Mouse (Mus musculus): ENCODE results near the gene Atp6v0b. TPM values are rescaled to one million over a fixed set of nuclear protein-coding genes. Genes with fewer than 3 reads are reported as not detected.

The Atp6v0b gene
- polyA plus RNA-seq, 1 experiment, result 470 TPM

DNA sequence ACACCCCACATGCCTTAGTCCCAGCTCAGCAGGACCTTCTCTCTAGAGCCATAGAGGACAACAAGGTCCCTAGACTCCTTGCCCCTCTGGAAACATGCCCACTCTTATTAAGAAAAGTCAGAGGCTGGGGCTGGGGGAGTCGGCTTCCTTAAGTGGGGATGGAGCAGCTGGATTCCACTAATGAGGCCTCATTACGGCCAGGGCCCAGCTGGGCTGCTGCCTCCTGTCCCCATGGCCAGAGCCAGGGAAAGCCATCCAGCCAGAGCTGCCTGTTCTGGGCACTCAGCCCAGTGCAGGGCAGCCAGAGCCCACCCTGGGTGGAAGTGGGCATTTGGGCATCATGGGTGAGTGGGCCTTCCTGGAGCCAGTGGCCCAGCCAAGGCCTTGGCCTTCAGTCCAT, 40.1 kb downstream of the Atp6v0b start:
- Histone ChIP-seq H3K4me2 (ENCODE audit: low read depth) (no peak overlapping the region), H3ac (ENCODE audit: control insufficient read depth, insufficient read length) (no peak overlapping the region), H3K4me3 (no peak overlapping the region), H3K36me3 (ENCODE audit: control insufficient read depth, insufficient read depth) (peaks cover 33% of the 10 kb centered on the region), H3K79me2 (ENCODE audit: control insufficient read depth, insufficient read depth) (no peaks in the 10 kb centered on the region), H3K27me3 (ENCODE audit: control insufficient read depth, insufficient read depth, insufficient read length) (no peaks in the 10 kb centered on the region)
- TF ChIP-seq TCF12 (IDR thresholded peaks at IDR 0.05; ENCODE audit: insufficient read depth, poor library complexity, severe bottlenecking) (no peak), MAX (IDR thresholded peaks at IDR 0.05; ENCODE audit: low read depth) (no peak), REST (IDR thresholded peaks at IDR 0.05; ENCODE audit: insufficient read depth, insufficient read length) (no peak)

DNA sequence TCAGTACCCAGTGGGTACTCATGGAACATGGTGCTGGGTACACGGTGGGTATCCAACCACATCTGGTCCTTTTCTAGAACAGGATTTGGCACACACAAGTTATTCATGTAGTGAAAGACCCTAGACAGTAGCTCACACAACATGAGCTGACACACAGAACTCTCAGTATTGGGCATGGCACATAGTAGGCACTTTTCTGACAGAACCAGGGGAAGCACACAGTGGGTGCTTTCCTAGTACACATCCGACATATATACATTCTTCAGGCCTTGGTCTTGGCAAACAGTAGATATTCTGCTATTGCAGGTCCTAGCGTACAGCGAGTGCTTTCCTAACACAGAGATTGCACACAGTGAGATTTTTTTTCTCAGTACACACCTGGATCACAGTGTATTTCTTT, 40.9 kb downstream of the Atp6v0b start:
- Histone ChIP-seq H3K36me3 (ENCODE audit: control insufficient read depth, insufficient read depth) (peaks cover 33% of the 10 kb centered on the region), H3K4me2 (ENCODE audit: low read depth) (no peak overlapping the region), H3K79me2 (ENCODE audit: control insufficient read depth, insufficient read depth) (no peaks in the 10 kb centered on the region), H3K4me3 (no peak overlapping the region), H3ac (ENCODE audit: control insufficient read depth, insufficient read length) (no peak overlapping the region), H3K27me3 (ENCODE audit: control insufficient read depth, insufficient read depth, insufficient read length) (no peaks in the 10 kb centered on the region)
- TF ChIP-seq REST (IDR thresholded peaks at IDR 0.05; ENCODE audit: insufficient read depth, insufficient read length), result no peak
- no peak for TF ChIP-seq USF1 (IDR thresholded peaks at IDR 0.05; ENCODE audit: low read depth)
- no peak for TF ChIP-seq POLR2A (IDR thresholded peaks at IDR 0.05; ENCODE audit: insufficient read length, low read depth)
- TF ChIP-seq CEBPB (IDR thresholded peaks at IDR 0.05; ENCODE audit: insufficient read depth, poor library complexity, severe bottlenecking), result no peak
- TF ChIP-seq MAX (IDR thresholded peaks at IDR 0.05; ENCODE audit: low read depth), result no peak
- no peak for TF ChIP-seq POLR2AphosphoS2 (IDR thresholded peaks at IDR 0.05; ENCODE audit: insufficient read length, low read depth)
- TF ChIP-seq MYOD1 (IDR thresholded peaks at IDR 0.05; ENCODE audit: control insufficient read depth in 1 of 3, insufficient read length in 2 of 3, low read depth in 2 of 3), result no peak
- TF ChIP-seq SRF (IDR thresholded peaks at IDR 0.05; ENCODE audit: control insufficient read depth, insufficient read length, low read depth), result no peak
- TF ChIP-seq TCF12 (IDR thresholded peaks at IDR 0.05; ENCODE audit: insufficient read depth, poor library complexity, severe bottlenecking), result no peak
- no peak for TF ChIP-seq E2F4 (IDR thresholded peaks at IDR 0.05; ENCODE audit: insufficient read depth)
- no peak for TF ChIP-seq MYOG (IDR thresholded peaks at IDR 0.05; ENCODE audit: control insufficient read depth in 1 of 3, insufficient read depth in 1 of 3, insufficient read length in 2 of 3, low read depth in 2 of 3)
- no peak for TF ChIP-seq TCF3 (IDR thresholded peaks at IDR 0.05; ENCODE audit: insufficient read length, low read depth)

DNA sequence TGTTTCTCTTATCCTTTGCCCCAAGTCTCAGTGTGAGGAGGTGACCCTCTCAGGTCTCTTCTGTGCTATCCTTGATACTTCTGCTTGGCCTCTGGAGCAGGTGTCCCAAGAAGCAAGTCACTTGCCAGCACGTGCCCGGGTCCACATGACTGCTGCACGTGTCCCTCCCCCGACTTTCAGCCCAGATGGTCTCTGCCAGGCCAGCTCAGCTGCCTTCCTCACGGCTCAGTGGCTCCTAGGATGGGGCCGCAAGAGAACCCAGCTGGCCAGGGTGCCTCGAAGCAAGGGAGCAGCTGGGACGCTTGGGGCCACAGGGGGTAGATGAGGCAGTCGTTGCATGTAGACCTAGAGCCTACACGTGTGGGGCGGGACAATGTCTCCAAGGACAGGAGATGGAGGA, 41.8 kb downstream of the Atp6v0b start:
- Histone ChIP-seq H3K27me3 (ENCODE audit: control insufficient read depth, insufficient read depth, insufficient read length) (no peaks in the 10 kb centered on the region), H3K4me3 (no peak overlapping the region), H3K79me2 (ENCODE audit: control insufficient read depth, insufficient read depth) (no peaks in the 10 kb centered on the region), H3K36me3 (ENCODE audit: control insufficient read depth, insufficient read depth) (peaks cover 33% of the 10 kb centered on the region), H3K4me2 (ENCODE audit: low read depth) (no peak overlapping the region), H3ac (ENCODE audit: control insufficient read depth, insufficient read length) (no peak overlapping the region)
- TF ChIP-seq CEBPB (IDR thresholded peaks at IDR 0.05; ENCODE audit: insufficient read depth, poor library complexity, severe bottlenecking), result no peak
- peak in 1 of 3 experiments; percentile 3 for TF ChIP-seq MYOD1 (IDR thresholded peaks at IDR 0.05; ENCODE audit: control insufficient read depth in 1 of 3, insufficient read length in 2 of 3, low read depth in 2 of 3)
- peak in 1 of 3 experiments; percentile 54 for TF ChIP-seq MYOG (IDR thresholded peaks at IDR 0.05; ENCODE audit: control insufficient read depth in 1 of 3, insufficient read depth in 1 of 3, insufficient read length in 2 of 3, low read depth in 2 of 3)

DNA sequence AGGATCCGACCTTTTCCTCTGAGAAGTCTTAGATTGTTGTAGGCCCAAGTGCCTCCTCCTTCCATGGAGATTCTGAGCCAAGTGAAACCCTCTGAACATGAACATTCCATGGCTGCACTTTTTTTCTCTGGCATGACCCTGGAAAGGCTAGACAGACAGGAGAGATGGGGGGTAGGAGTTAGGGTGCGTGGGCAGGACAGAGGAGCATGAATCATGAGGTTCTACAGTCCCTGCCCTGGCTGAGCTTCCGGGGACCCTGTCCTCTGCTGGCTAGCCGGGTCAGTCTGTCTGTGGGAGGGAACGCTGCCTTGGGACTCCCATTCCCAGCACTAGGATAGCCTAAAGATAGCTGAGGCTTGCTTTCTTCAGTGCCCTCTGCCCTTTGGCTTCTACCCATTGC, 42.7 kb downstream of the Atp6v0b start:
- no peak overlapping the region for H3K4me2 ChIP-seq (ENCODE audit: low read depth)
- TF ChIP-seq MYOD1 (IDR thresholded peaks at IDR 0.05; ENCODE audit: control insufficient read depth in 1 of 3, insufficient read length in 2 of 3, low read depth in 2 of 3), result no peak
- TF ChIP-seq TCF3 (IDR thresholded peaks at IDR 0.05; ENCODE audit: insufficient read length, low read depth), result no peak
- TF ChIP-seq SRF (IDR thresholded peaks at IDR 0.05; ENCODE audit: control insufficient read depth, insufficient read length, low read depth), result no peak
- no peak for TF ChIP-seq TCF12 (IDR thresholded peaks at IDR 0.05; ENCODE audit: insufficient read depth, poor library complexity, severe bottlenecking)
- TF ChIP-seq MAX (IDR thresholded peaks at IDR 0.05; ENCODE audit: low read depth), result no peak
- no peak for TF ChIP-seq USF1 (IDR thresholded peaks at IDR 0.05; ENCODE audit: low read depth)
- TF ChIP-seq E2F4 (IDR thresholded peaks at IDR 0.05; ENCODE audit: insufficient read depth), result no peak
- TF ChIP-seq CEBPB (IDR thresholded peaks at IDR 0.05; ENCODE audit: insufficient read depth, poor library complexity, severe bottlenecking), result no peak
- TF ChIP-seq POLR2A (IDR thresholded peaks at IDR 0.05; ENCODE audit: insufficient read length, low read depth), result no peak
- no peak for TF ChIP-seq POLR2AphosphoS2 (IDR thresholded peaks at IDR 0.05; ENCODE audit: insufficient read length, low read depth)
- TF ChIP-seq MYOG (IDR thresholded peaks at IDR 0.05; ENCODE audit: control insufficient read depth in 1 of 3, insufficient read depth in 1 of 3, insufficient read length in 2 of 3, low read depth in 2 of 3), result no peak
- no peak for TF ChIP-seq REST (IDR thresholded peaks at IDR 0.05; ENCODE audit: insufficient read depth, insufficient read length)
- no peaks in the 10 kb centered on the region for H3K79me2 ChIP-seq (ENCODE audit: control insufficient read depth, insufficient read depth)
- no peak overlapping the region for H3ac ChIP-seq (ENCODE audit: control insufficient read depth, insufficient read length)
- H3K27me3 ChIP-seq (ENCODE audit: control insufficient read depth, insufficient read depth, insufficient read length), result no peaks in the 10 kb centered on the region
- no peak overlapping the region for H3K4me3 ChIP-seq
- H3K36me3 ChIP-seq (ENCODE audit: control insufficient read depth, insufficient read depth), result peaks cover 33% of the 10 kb centered on the region

DNA sequence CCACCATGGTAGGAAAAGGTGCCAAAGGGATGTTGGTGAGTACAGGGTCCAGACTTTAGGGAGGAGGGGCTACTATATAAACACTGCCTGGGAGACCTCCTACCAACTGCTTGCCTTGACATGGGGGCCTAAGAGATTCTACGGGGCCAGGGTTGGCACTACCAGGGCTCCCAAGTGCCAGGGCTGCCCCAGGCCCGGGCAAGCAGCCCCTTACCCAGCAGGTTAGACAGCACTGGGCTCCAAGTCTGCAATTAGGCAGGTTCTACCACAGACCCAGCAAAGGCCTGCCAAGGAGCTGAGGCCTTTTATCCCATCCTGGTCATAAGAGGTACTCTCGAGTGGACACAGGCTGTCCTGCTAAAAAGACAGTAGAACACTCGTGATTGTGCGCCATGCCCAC, 44.0 kb downstream of the Atp6v0b start:
- Histone ChIP-seq H3K4me2 (ENCODE audit: low read depth) (no peak overlapping the region), H3K4me3 (no peak overlapping the region), H3K79me2 (ENCODE audit: control insufficient read depth, insufficient read depth) (peaks cover 9% of the 10 kb centered on the region), H3K27me3 (ENCODE audit: control insufficient read depth, insufficient read depth, insufficient read length) (no peaks in the 10 kb centered on the region), H3ac (ENCODE audit: control insufficient read depth, insufficient read length) (no peak overlapping the region), H3K36me3 (ENCODE audit: control insufficient read depth, insufficient read depth) (peaks cover 33% of the 10 kb centered on the region)
- no peak for TF ChIP-seq REST (IDR thresholded peaks at IDR 0.05; ENCODE audit: insufficient read depth, insufficient read length)
- no peak for TF ChIP-seq TCF12 (IDR thresholded peaks at IDR 0.05; ENCODE audit: insufficient read depth, poor library complexity, severe bottlenecking)
- TF ChIP-seq MYOG (IDR thresholded peaks at IDR 0.05; ENCODE audit: control insufficient read depth in 1 of 3, insufficient read depth in 1 of 3, insufficient read length in 2 of 3, low read depth in 2 of 3), result no peak
- TF ChIP-seq CEBPB (IDR thresholded peaks at IDR 0.05; ENCODE audit: insufficient read depth, poor library complexity, severe bottlenecking), result no peak
- no peak for TF ChIP-seq POLR2A (IDR thresholded peaks at IDR 0.05; ENCODE audit: insufficient read length, low read depth)
